Mouse (Mus musculus) cerebellum, postnatal 4 days (tissue): ENCODE data around the gene Olfr1192-ps1.
"Not testable (repeated sequence)": the region's sequence is repeated elsewhere in the genome, so short reads cannot be mapped to it uniquely, and the experiment has no call there.

Source experiments
- DNase-seq, 2 experiments: peaks; one replicate each; pipeline ENCODE4 v3.0.0; 2022; ENCODE audit warnings: low spot score in 2 of 2, mixed read lengths in 1 of 2

The Olfr1192-ps1 gene

DNA sequence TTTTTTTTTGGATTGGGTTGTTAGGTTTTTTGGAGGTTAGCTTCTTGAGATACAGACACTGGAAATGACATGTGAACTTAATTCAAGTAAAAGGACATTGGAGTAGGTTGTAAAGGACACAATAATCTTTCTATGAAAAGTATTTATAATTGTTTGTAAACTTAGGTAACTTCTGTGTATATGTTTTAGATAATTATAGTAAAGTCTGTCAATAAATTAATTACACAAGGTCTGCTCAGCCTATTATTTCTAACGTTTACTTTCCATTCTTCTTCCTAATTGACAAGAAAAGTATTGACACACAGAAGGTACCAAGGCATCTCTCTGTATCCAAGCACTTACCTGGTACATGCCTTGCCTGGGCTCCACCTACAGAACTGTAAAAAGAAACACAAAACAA lies at the start of gene Olfr1192-ps1:
TSS of gene Olfr1192-ps1 (plus strand) at position 301 of the 400 bp plus-strand sequence.
- no peak for DNase-seq

DNA sequence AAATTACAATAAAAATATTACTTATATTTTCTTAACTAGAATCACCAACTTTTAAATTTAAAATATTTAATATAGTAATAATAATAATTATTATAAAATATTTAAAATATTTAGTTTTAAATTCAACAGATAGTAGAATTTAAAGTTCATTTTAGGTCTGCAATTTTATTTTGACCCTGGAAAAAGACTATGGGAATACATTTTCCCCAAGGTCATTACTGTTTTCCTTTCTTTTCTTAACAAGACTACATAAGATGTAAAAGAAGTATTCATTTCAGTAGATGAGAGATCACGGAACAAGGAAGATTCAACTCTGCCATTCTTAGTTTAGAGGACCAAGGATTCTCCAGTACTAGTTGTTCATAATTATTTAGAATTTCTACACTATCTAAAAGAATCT lies 8.1 kb upstream of the Olfr1192-ps1 start, which contains the start of gene Olfr1191-ps1:
TSS of gene Olfr1191-ps1 (plus strand) at position 301 of the 400 bp plus-strand sequence.
- DNase-seq: not testable (repeated sequence)

GRCm38 (mm10) chr2:88675328-88675727 lies 27.0 kb downstream of the Olfr1192-ps1 start, which contains the start of gene Olfr1193:
Gene Olfr1193, plus strand, starts transcription at chr2:88675628.
- DNase-seq: not testable (repeated sequence)

GRCm38 (mm10) chr2:88689087-88689486 lies 40.8 kb downstream of the Olfr1192-ps1 start, which contains the start of gene Olfr1195:
Gene Olfr1195, minus strand, starts transcription at chr2:88689187.
- no peak for DNase-seq

GRCm38 (mm10) chr2:88704497-88704896 lies 56.2 kb downstream of the Olfr1192-ps1 start, which contains the start of gene Olfr1196:
Gene Olfr1196, minus strand, starts transcription at chr2:88704597.
- no peak for DNase-seq
